Mouse (Mus musculus): Measurements from ENCODE around the gene Mcrip1.

- TF ChIP-seq CTCF (IDR thresholded peaks at IDR 0.05) (no peak), EP300 (IDR thresholded peaks at IDR 0.05) (no peak)
Measured at GRCm38 (mm10) chr11:120555260-120555659, 5.7 kb upstream of the Mcrip1 start.

Measured in lung, postnatal 0 days (tissue).